Mouse (Mus musculus) olfactory bulb, adult 2 months (tissue): ENCODE measurements around the gene Elf1.

ENCODE experiments used
- CTCF ChIP-seq: fragments of 200-500 bp; IDR thresholded peaks from 2 replicates; pipeline ENCODE4 v1.5.1; 2012; ENCODE audit warnings: low read depth, mild to moderate bottlenecking, low read length, moderate library complexity; ENCODE audit not compliant: insufficient read depth
- POLR2A ChIP-seq: fragments of 200-500 bp; IDR thresholded peaks from 2 replicates; pipeline ENCODE4 v1.6.1; 2012; ENCODE audit warnings: mild to moderate bottlenecking, low read depth, low read length, moderate library complexity; ENCODE audit not compliant: insufficient read depth

GRCm38 (mm10) chr14:79527704-79528103, 46.7 kb downstream of the Elf1 start:
- TF ChIP-seq CTCF (no peak), POLR2A (no peak)
